In the genomic region with DNA sequence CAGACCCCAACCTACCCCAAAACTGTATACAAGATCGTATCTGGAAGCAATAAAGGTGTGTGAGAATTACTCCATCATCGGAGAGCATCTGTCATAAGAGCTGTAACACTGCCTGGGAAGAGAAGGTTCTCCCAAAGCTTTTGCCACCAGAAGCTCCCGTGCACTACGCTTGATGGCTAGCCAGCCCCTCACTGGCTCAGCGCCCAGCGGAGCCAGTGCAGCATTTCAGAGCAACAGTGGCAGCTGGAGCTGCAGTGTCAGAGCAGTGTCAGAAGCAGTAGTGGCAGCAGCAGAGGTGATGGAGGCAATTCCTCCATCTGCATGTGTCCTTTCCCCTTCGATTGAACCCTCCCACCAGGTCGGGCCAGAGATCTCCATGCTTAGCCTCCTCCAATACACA, we compare ENCODE assay signal across 26 mouse cellular contexts.
DNase-seq lines count a peak whose midpoint lies in the region; ATAC-seq and TF ChIP-seq lines count a peak whose summit lies in the region.
"Had no signal": no experiment of that assay in that cellular context is flagged by ENCODE, and none has a peak within 500 bp of the region (broad histone marks: within the 10 kb centered on the region; RNA-seq: fewer than 3 reads in every experiment).

No protein-coding gene starts in this region.

- no peak overlapping the region for H3K4me2 ChIP-seq in forebrain, postnatal 0 days (ENCODE audit: low read depth)
- H3K4me2 ChIP-seq in lung, embryonic 14.5 days, result no peak overlapping the region
- H3K4me2 ChIP-seq: heart, embryonic 13.5 days; hindbrain, embryonic 15.5 days; limb, embryonic 12.5 days; liver, embryonic 11.5 days; neural tube, embryonic 13.5 days had no signal

- no peak for TF ChIP-seq CTCF in forebrain, postnatal 0 days (IDR thresholded peaks at IDR 0.05; ENCODE audit: low read depth)
- no peak for TF ChIP-seq CTCF in lung, embryonic 14.5 days (IDR thresholded peaks at IDR 0.05; ENCODE audit: low read depth)

- peak; percentile 65 to 72 for DNase-seq in cerebellum, postnatal 10 days
- no peak for DNase-seq in cerebellum, adult 11 months
- DNase-seq in forebrain, postnatal 0 days, result peak; percentile 15
- no peak for DNase-seq in forebrain, embryonic 10.5 days (ENCODE audit: extremely low spot score, low spot score)
- DNase-seq in lung, embryonic 14.5 days, result peak; percentile 59
- DNase-seq in lung, postnatal 4 days, result no peak
- peak; percentile 25 to 27 for DNase-seq in right cerebral cortex, postnatal 10 days (ENCODE audit: low spot score in 2 of 2)
- DNase-seq in right cerebral cortex, adult 18-20 months, result no peak
- DNase-seq: adrenal gland, adult 2 months; adrenal gland, postnatal 36 days; cerebellum, adult 8-10 months; gastrocnemius, postnatal 10 days; heart, postnatal 10 days; kidney, adult 18-20 months; kidney, postnatal 36 days; layer of hippocampus, postnatal 36 days; retina, postnatal 1 day; thymus, adult 2 months; thymus, postnatal 36 days had no signal

- no peaks in the 10 kb centered on the region for H3K36me3 ChIP-seq in forebrain, postnatal 0 days (ENCODE audit: insufficient read depth)
- H3K36me3 ChIP-seq in forebrain, embryonic 10.5 days (replicated peaks), result no peaks in the 10 kb centered on the region
- no peaks in the 10 kb centered on the region for H3K36me3 ChIP-seq in lung, embryonic 14.5 days (ENCODE audit: insufficient read depth)
- H3K36me3 ChIP-seq: heart, embryonic 13.5 days; hindbrain, embryonic 15.5 days; limb, embryonic 12.5 days; neural tube, embryonic 13.5 days had no signal

- no peak overlapping the region for H3K4me3 ChIP-seq in forebrain, postnatal 0 days (ENCODE audit: low read depth, low read length)
- H3K4me3 ChIP-seq in forebrain, embryonic 10.5 days, result no peak overlapping the region
- no peak overlapping the region for H3K4me3 ChIP-seq in lung, embryonic 14.5 days (ENCODE audit: low read depth, low read length)
- H3K4me3 ChIP-seq: heart, embryonic 13.5 days; hindbrain, embryonic 15.5 days; limb, embryonic 12.5 days; neural tube, embryonic 13.5 days had no signal

- H3K4me1 ChIP-seq in forebrain, postnatal 0 days (ENCODE audit: insufficient read depth), result no peaks in the 10 kb centered on the region
- H3K4me1 ChIP-seq in forebrain, embryonic 10.5 days, result no peaks in the 10 kb centered on the region
- no peaks in the 10 kb centered on the region for H3K4me1 ChIP-seq in lung, embryonic 14.5 days (ENCODE audit: insufficient read depth)
- H3K4me1 ChIP-seq: heart, embryonic 13.5 days; hindbrain, embryonic 15.5 days; neural tube, embryonic 13.5 days had no signal

- ATAC-seq in forebrain, postnatal 0 days, result no peak
- ATAC-seq in lung, embryonic 14.5 days (ENCODE audit: insufficient read depth), result no peak
- ATAC-seq: activated CD4-positive, CD25-positive, alpha-beta regulatory T cell, adult 4 months had no signal

- H3K27ac ChIP-seq in forebrain, postnatal 0 days (ENCODE audit: low read depth, low read length), result no peak overlapping the region
- no peak overlapping the region for H3K27ac ChIP-seq in forebrain, embryonic 10.5 days
- H3K27ac ChIP-seq in lung, embryonic 14.5 days (ENCODE audit: low read depth), result no peak overlapping the region
- H3K27ac ChIP-seq: heart, embryonic 13.5 days; hindbrain, embryonic 15.5 days; limb, embryonic 12.5 days; neural tube, embryonic 13.5 days had no signal

- 77% methylated on average over 8 of the region's 8 CpGs for WGBS in forebrain, postnatal 0 days
- WGBS in forebrain, embryonic 10.5 days, result 87% methylated on average over 8 of the region's 8 CpGs
- 67% methylated on average over 8 of the region's 8 CpGs for WGBS in lung, embryonic 14.5 days

- no peak overlapping the region for H3K9ac ChIP-seq in forebrain, postnatal 0 days
- H3K9ac ChIP-seq in lung, embryonic 14.5 days, result no peak overlapping the region
- H3K9ac ChIP-seq: heart, embryonic 13.5 days; hindbrain, embryonic 15.5 days; limb, embryonic 12.5 days; neural tube, embryonic 13.5 days had no signal

- no peaks in the 10 kb centered on the region for H3K9me3 ChIP-seq in forebrain, postnatal 0 days (ENCODE audit: low read length)
- H3K9me3 ChIP-seq in forebrain, embryonic 10.5 days, result no peaks in the 10 kb centered on the region
- no peaks in the 10 kb centered on the region for H3K9me3 ChIP-seq in lung, embryonic 14.5 days (ENCODE audit: low read depth, low read length)
- H3K9me3 ChIP-seq: heart, embryonic 13.5 days; hindbrain, embryonic 15.5 days; limb, embryonic 12.5 days; neural tube, embryonic 13.5 days had no signal

- H3K27me3 ChIP-seq in forebrain, postnatal 0 days (ENCODE audit: insufficient read depth, low read length), result no peaks in the 10 kb centered on the region
- H3K27me3 ChIP-seq in forebrain, embryonic 10.5 days (ENCODE audit: poor library complexity, severe bottlenecking), result no peaks in the 10 kb centered on the region
- H3K27me3 ChIP-seq in lung, embryonic 14.5 days (ENCODE audit: insufficient read depth, low read length), result no peaks in the 10 kb centered on the region
- H3K27me3 ChIP-seq: CH12.LX; heart, embryonic 13.5 days; hindbrain, embryonic 15.5 days; limb, embryonic 12.5 days; neural tube, embryonic 13.5 days had no signal

Comparison
In these comparisons a context has a peak if more than half of its experiments do, and no peak if none do; other contexts are left out.
1. DNase-seq: peak in cerebellum, postnatal 10 days (2 of 2), forebrain, postnatal 0 days (single experiment), lung, embryonic 14.5 days (single experiment) and right cerebral cortex, postnatal 10 days (2 of 2); none in cerebellum, adult 11 months (single experiment), forebrain, embryonic 10.5 days (single experiment), lung, postnatal 4 days (0 of 2) and right cerebral cortex, adult 18-20 months (single experiment).